Mouse (Mus musculus): ENCODE measurements at regions not wholly inside any gene's neighbourhood (a gene's known extent, or its start where the extent isn't known, plus 50 kb on each side); places are given as distances from the start of the nearest gene placed in this dataset.

DNA sequence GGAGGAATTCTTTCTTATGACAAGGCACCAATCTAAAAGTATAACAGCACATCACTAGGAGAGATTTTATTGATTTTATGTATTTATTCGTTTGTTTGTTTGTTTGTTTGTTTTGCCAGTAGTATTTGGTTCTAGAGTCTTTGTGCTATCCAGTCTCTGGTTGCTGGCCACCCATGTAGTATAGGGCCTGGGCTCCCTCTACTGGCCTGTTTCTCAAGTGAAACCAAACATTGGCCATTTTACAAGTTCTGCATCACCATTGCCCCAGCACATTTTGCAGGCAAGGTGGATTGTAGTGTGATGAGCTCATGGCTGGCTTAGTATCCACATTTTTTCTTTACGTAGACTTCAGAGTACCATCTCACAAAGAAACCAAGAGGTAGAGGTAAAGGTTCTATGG is 376.9 kb upstream of the Luzp2 start:
- DNase-seq: peak; percentile 3

DNA sequence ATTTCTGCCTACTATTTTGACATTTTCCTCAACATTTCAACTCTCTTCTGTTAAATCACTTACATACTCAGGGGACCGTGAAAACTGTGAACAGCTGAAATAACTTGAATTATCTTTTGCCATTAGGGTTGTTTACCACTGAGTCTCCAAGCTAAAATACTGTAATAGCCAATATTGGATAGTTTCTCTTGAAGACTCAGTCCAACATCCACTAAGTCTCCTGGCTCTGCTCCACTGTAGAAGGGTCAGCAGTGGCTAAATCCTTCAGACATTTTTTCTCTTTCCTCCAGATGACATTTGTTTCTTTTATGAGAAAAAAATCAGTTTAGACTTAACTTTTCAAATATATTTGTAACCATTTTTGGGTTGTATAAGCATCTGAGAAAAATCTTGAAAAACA is 344.0 kb upstream of the Luzp2 start:
- no peak for DNase-seq

DNA sequence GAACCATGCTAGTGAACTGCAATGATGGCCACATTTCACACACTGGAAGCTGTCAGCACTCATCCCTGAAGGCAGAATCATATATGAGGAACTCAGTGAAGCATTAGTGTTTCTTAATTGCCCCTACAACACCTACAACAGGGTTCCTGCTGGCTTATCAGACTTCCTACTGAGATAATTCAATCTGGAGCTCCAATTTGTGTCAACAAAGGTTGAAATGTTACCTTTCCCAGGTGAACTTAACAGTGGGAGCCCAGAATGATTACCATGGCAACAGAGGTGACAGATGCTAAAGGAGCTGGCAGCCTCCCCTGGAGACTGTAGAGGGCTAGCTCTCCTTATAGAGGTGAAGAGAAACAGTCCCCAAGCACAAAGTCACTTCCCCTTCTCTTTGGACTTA is 330.1 kb upstream of the Luzp2 start:
- no peak for DNase-seq

DNA sequence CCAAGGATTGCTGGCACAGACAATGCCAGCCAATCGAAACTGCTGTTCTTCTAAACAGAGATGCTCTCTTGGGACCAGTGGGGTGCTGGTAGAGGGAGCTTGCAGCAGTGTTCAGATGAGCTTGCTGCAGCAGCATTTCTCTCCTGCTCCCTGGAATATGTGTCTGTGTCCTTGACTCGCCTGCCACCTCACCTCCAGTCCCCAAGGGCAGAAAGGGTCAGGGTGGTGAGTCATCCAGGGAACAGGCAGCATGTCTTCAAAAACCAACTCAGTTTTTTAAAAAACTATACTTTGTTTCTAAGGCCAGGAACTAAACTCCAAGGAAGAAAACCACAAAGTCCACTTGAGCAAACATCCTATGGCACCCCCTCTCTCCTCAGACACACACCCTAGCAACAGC is 328.3 kb upstream of the Luzp2 start:
- no peak for DNase-seq

DNA sequence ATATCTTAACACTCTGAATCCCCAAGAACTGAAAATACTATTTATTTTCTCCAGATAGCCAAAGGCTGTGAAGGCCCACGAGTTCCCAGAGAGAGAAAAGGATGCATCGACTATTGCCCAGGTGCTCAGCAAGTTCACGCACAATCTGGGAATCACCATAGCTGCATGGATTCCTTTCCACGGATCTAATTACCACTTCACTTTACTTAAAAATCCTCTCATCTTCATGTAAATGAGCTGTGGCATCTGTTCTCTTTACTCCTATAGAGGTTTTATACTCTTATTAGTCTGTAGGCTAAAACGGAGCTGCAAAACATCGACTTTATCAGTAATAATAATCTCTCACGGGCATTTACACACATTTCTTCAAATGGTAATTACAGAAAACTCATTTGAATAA is 299.6 kb upstream of the Luzp2 start:
- no peak for DNase-seq

DNA sequence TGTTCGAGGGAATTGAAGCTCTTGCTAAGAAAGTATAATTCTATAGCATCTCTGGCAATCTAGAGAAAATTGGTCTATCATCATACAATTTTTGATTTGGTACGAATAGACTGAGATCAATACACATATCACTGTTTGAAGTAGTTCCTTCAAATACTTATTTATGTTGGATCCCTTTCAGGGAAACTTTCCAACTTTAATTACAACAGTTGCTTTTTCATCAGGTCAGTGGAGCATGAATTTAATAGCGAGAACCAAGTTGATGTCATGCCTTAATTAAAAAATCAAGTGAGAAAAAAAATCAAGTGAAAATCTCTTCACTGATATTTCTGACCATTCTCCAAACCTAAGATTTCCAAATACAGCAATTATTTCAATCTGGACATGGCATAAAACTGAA is 277.9 kb upstream of the Luzp2 start:
- DNase-seq: no peak

DNA sequence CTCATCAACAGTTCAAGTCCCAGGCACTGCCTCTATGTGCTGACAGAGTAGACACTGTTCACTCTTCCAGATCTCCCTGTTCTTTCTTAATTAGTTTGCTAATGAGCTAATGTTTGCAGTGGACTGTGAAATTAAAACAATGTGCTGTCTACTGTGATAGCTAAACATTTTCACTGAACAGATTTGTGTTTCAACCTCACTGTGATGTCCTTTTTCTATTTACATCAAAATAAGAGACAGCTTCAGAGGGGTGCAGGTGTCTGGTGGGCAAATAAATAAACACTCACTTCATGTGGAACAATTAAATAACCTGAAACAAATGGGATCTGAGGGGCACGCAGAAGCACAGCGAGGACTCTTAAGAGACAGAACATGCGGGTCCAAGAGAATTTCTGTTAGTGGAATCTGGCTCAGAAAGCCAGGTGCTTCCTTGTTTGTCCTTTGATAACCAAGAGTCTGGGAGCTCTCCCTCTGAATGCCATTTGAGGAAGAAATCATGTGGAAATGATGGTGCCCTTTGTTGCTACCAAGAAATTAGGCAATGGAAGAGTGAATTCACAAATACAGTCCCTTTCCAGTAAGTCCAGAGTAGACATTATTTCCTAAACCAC is 269.6 kb upstream of the Luzp2 start:
- DNase-seq: no peak

DNA sequence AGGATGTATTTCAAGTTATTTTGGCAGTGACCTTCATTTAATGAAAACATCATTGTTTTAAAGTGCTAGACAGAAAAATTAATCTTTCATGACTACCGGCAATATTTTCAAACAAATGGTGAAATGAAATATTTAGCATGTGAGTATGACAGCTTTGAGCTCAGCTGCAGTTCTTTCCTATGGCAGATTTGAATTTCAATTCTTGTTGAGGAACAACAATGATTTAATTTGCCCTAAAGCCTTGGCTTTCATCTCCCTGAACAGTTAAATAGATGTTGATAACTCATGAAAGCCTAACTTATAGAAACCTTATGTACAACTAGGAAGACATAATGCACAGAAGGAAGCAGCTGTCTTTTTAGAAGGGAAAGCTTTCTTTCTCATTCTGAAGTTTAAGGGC is 235.5 kb upstream of the Luzp2 start:
- no peak for DNase-seq

DNA sequence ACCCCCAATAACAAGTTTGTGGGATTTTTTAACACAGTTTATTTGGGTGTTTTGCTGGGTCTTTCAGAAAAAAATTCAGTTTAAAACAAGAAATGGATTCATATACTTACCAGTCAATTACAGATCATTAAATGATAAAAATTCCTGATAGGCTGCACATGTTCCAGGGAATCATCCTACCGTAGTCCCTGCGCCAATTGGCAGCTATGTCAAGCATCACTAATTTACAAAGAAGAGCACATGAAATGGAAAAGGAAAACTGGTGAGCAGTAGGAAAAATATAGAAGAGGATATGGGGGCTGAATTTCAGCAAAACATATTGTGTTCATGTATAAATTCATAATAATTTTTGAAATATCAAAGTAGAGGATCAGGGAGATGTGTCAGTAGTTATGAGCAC is 212.9 kb upstream of the Luzp2 start:
- no peak for DNase-seq

DNA sequence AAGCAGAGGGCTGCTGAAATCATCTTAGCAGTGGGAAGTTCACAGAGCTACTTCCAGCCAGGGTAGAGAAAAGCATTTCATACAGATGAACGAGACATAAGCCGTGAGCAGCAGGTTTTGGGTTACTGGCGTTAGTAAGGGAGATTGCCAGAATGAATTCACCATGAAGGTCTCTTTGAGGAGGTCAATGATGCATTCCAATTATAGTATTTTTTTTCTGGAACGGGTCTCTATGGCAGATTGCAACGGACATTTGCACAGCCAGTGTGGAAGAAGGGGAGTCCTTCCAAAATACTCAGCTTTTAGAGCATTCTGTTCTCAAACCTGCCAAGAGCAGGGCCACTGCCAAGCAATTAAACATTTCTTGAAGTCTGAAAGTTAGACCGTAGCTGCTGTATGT is 201.4 kb upstream of the Luzp2 start:
- DNase-seq: no peak

DNA sequence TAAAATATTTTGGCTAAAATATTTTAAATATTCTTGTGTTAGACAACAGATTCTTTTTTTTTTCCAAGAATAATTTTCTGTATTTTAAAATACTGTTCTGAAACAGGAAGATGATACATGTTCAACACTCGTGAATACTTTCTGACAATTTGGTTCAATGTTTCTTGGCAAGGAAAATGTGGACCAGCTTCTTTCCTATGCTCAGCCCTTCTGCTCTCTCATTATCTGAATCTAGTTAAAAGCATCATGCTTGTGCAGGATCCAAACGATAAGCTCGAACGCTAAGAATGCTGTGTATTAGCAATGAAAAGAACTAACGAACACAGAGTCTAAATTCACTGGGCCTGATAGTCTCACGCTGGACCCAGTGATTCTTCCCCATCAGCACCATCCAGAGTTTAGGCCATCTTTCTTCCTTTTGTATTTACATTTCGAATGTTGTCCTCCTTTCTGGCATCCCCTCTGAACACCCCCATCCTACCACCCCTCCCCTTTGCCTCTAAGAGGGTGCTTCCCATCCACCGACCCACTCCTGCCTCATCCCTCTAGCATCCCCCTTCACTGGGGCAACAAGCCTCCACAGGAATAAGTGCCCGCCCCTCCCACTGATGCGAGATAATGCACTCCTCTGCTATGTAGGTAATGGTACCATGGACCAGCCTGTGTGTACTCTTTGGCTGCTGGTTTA is 200.8 kb upstream of the Luzp2 start:
- no peak for DNase-seq

DNA sequence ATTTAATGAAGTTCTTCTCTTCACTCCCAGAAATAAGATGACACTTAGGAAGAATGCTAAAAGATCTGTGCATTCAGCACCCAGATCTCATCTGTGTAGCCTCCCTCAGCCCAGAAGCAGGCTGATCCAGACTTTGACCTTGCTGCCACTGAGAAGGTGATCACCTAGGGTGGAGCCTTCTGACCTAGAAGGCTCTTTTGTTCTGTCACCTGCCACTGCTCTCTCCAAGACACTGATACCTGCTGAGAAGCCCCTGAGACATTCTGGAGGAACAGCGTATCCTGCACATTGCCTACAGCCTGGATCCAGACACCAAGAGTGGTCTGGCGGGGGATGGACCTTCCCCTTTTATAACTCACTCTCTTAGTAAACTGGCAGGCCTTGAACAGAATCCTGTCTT is 190.0 kb upstream of the Luzp2 start:
- DNase-seq: no peak

DNA sequence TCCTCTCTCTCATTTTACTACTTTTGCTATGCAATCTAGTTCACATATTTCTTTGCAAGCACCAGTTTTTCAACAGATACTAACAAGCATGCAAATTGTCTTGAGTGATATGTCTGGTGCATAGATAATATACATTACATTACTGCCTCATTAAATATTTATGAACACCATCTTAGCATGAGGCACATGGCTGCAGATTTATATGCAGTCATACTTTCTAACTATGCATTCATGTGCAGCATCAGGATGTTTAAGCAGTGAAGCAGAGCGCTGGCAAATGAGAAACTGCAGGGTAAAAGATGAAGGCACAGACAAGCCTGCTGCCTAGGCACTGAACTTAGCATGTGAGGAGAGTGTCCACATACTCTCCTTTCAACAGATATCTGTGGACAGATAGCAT is 186.3 kb upstream of the Luzp2 start:
- no peak for DNase-seq

Measured in liver (tissue).